Mouse (Mus musculus): Measurements from ENCODE around the gene Cux2.

DNA sequence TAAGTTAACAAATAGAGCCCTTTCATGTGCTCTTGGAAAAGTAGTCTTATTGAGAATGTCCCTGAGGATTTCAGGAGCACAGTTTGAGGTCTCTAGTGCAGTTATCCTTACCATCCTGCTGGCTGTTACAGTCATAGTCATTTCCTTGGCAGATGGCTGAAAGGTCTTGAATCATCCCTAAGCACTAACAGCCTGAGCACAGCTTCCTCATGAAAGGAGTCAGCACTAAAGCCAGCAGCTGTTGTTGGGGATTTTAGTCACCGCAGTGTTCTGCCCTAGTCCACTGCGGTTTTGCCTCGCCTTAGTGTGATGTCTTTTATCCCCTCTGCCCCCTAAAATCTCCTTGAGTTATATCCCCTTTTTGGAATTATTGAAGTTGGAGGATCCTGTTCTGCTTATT is 242.7 kb downstream of the Cux2 start:
- TF ChIP-seq CTCF (IDR thresholded peaks at IDR 0.05; ENCODE audit: low read depth, low read length) (no peak), POLR2A (IDR thresholded peaks at IDR 0.05; ENCODE audit: borderline replicate concordance, low read depth, low read length) (no peak)

All from bone marrow macrophage, adult 2 months (primary cell).